Mouse (Mus musculus): ENCODE measurements around the gene Wwc1.

GRCm38 (mm10) chr11:35989967-35990366 lies 9.6 kb upstream of the Wwc1 start:
- no peak for TF ChIP-seq MYC (IDR thresholded peaks at IDR 0.05; ENCODE audit: low read depth, low read length)
- TF ChIP-seq EP300 (IDR thresholded peaks at IDR 0.05; ENCODE audit: low read length), result no peak
- no peak for TF ChIP-seq SMC3 (IDR thresholded peaks at IDR 0.05; ENCODE audit: low read depth, low read length)
- no peak for TF ChIP-seq SIN3A (IDR thresholded peaks at IDR 0.05; ENCODE audit: low read length)
- TF ChIP-seq POLR2A (IDR thresholded peaks at IDR 0.05; ENCODE audit: low read depth, low read length), result no peak
- TF ChIP-seq CTCF (conservative IDR thresholded peaks at IDR 0.05 in 1 of 2, IDR thresholded peaks at IDR 0.05 in 1 of 2; ENCODE audit: low read depth in 2 of 2, low read length in 2 of 2), result no peak
- TF ChIP-seq TCF12 (IDR thresholded peaks at IDR 0.05; ENCODE audit: low read depth, low read length), result no peak
- no peak for TF ChIP-seq MAX (IDR thresholded peaks at IDR 0.05; ENCODE audit: low read length)
- no peak for TF ChIP-seq ZC3H11A (IDR thresholded peaks at IDR 0.05; ENCODE audit: low read depth, low read length)
- no peak for TF ChIP-seq KAT2A (IDR thresholded peaks at IDR 0.05; ENCODE audit: insufficient replicate concordance, low read length)
- no peak for TF ChIP-seq NELFE (IDR thresholded peaks at IDR 0.05; ENCODE audit: low read depth, low read length)
- TF ChIP-seq PAX5 (IDR thresholded peaks at IDR 0.05; ENCODE audit: low read length), result no peak
